Mouse (Mus musculus): Measurements from ENCODE around the gene Letmd1.
"Not testable (repeated sequence)": the region's sequence is repeated elsewhere in the genome, so short reads cannot be mapped to it uniquely, and the experiment has no call there.

The Letmd1 gene

GRCm38 (mm10) chr15:100451245-100451644, 17.6 kb upstream of the Letmd1 start:
- in situ Hi-C loops (cut with MboI, MseI), result loop anchor here (5.0 kb wide), 1 partner anchor 39 kb away; no protein-coding TSS in a partner anchor

DNA sequence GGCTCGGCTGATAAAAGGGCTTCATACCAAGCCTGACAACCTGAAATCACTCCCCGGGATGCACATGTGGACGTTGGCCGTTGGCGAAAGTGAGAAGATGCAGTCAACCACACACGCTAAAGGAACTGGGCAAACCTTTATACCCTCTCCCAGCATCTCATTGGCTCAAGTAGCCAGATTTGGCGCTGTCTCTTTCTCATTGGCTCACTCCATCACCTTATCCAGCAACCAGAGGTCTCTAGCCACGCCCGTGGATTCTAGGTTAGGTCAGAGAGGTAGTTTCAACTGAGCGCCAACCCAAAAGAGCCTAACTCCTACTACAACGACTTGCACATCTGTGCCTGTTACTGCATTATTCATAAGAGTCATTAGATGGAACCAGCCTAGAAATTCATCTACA, 16.3 kb upstream of the Letmd1 start:
- in situ Hi-C loops (cut with MboI, MseI), result loop anchor here (5.0 kb wide), 1 partner anchor 40 kb away; no protein-coding TSS in a partner anchor

DNA sequence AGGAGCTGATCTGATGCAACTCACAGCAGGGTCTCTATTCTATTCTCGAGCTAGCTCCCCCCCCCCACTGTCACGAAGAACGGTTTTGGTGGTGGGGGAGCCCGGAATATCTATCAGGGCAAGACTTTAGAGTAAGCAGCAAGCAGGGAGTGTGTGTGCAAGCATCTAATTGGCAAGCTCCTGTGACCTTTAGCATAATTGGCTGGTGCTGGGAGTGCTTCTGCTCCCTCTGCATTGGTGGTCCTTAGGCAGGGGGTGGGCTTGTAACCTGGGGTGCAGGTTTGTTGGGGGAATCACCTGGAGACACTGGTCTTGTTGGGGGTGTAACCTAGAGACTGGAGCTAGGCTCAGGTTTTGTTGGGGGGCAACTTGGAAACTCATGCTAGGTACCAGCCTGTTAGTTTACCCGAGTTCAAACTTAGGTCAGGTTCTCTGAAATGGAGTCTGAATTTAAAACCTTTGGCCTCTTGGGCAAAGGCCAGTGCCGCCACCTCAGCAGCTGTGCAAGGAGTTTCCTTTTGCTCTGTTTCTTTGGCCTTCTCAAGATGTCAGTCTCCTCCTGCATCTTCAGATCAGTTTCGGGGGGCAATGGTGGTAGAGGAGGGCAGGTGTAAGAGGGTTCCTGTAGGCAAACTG, 12.3 kb upstream of the Letmd1 start:
- in situ Hi-C loops (cut with MboI, MseI), result no loop called here

GRCm38 (mm10) chr15:100457340-100457739, 11.5 kb upstream of the Letmd1 start:
- in situ Hi-C loops (cut with MboI, MseI), result no loop called here

GRCm38 (mm10) chr15:100458055-100458454, 10.8 kb upstream of the Letmd1 start:
- in situ Hi-C loops (cut with MboI, MseI), result no loop called here

DNA sequence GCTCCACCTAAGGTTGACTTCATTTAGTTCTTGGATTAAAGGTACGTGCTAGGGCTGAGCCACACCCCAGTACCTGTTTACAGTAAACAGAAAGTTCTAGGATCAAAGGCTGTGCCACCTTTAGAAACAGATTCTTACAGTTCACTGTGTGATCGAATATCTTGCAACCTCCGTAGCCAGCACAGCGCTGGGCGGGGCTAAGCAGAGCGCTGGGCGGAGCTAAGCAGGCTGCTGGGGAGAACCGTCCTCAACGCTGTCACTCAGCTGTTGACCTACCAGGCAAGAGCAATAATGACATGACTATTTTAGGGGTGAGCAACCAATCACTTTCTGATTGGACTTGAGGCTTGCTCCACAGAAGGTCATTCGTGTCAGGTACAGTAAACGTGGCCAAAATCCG, 7.9 kb upstream of the Letmd1 start:
- in situ Hi-C loops (cut with MboI, MseI), result no loop called here

- in situ Hi-C loops (cut with MboI, MseI), result no loop called here
These were observed 7.2 kb upstream of the Letmd1 start for GRCm38 (mm10) chr15:100461646-100462045.

DNA sequence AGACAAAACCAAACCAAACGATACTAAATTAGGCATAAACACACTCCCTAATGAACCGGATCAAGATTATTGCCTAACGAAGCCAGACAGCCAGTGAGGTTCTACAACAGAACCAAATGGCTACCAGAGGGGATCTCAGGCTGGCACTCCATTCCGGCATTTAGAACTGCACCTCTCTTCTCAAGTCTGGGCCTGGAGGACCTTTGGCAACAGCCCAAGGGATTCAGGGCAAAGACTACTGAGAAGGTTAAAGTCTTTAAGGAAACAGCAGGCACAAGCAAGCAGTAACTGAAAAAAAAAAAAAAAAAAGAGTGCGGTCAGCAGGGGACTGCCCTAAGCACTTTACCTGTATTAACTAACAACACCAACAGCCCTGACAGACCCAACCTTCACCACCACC, 6.7 kb upstream of the Letmd1 start:
- in situ Hi-C loops (cut with MboI, MseI), result no loop called here

- in situ Hi-C loops (cut with MboI, MseI), result no loop called here
These were observed 5.1 kb upstream of the Letmd1 start for GRCm38 (mm10) chr15:100463712-100464111.

DNA sequence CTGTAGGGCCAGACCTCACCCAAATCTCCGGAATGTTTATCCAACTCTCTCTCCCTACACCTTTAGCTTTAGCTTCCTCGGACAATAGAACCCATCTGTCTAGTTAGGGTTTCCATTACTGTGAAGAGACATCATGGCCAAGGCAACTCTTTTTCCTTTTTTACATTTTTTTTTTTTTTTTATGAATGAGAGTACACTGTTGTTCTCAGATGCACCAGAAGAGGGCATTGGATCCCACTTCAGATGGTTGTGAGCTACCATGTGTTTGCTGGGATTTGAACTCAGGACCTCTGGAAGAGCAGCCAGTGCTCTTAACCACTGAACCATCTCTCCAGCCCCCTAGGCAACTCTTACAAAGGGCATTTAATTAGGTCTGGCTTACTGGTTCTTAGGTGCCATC, 3.4 kb upstream of the Letmd1 start:
- in situ Hi-C loops (cut with MboI, MseI), result no loop called here

DNA sequence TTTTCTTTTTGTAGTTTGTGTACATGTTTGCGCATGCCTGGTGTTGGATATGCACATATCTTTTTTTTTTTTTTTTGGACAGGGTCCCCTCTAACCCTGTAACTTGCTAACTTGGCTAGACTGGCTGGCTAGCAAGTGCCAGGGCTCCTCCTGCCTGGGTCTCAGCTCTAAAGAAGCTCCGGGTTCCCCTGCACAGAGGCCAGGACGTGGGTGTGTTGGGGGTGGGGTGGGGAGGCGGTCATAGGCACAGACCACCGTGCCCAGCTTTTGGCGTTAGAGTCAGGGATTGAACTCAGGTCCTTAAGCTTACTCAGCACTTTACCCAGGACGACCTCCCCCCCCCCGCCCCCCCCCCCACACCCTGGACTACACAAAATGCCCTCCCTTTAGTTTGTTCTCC, 1.1 kb upstream of the Letmd1 start:
- in situ Hi-C loops (cut with MboI, MseI), result no loop called here

GRCm38 (mm10) chr15:100469189-100469545, 344 bp downstream of the Letmd1 start:
- in situ Hi-C loops (cut with MboI, MseI), result no loop called here

DNA sequence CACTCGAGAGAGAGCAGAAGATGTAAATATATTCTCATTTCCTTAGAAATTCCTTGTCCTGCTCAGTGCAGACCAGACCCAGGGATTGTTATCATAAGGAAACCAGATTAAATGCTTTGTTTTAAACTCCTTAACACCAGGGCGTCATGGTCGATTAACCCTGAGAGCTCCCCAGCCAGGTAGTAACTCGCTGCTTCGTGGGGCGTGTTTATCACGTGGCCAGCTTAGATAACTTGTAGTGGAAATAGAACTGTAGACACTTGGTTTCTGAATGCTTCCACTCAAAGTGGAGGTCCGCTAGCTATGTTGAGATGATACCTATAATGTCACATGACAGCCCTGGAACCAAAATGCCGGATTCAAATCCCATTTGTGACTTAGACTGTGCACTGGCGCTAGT, 1.2 kb downstream of the Letmd1 start:
- in situ Hi-C loops (cut with MboI, MseI), result loop anchor here (5.0 kb wide), 1 partner anchor 142 kb away; no protein-coding TSS in a partner anchor

DNA sequence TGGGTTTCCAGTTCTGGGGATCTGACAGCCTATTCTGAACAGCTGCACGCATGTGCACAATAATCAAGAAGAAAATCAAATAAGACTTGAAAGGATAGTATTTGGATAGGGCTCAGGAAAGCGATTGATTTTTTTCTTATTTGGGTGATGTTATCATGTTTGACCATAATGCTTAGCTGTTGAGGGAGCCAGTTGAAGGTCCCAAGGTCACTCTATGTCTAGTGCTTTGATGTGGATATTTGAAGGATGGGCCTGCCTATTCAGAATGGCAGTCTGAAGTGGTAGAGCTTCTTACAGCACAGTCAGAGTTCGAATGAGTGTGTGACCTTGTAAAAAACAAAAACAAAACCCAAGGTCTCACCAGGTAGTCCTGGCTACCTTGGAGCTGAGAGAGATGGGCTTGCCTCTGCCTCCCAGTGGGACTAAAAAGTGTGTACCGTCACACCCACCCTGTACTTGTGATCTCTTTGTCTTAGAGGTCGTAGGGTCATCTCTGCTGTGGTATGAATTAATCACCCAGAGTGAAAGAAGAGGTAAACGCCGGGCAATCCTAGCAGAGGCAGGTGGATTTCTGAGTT, 5.2 kb downstream of the Letmd1 start:
- in situ Hi-C loops (cut with MboI, MseI), result loop anchor here (5.0 kb wide), 1 partner anchor 138 kb away; no protein-coding TSS in a partner anchor

DNA sequence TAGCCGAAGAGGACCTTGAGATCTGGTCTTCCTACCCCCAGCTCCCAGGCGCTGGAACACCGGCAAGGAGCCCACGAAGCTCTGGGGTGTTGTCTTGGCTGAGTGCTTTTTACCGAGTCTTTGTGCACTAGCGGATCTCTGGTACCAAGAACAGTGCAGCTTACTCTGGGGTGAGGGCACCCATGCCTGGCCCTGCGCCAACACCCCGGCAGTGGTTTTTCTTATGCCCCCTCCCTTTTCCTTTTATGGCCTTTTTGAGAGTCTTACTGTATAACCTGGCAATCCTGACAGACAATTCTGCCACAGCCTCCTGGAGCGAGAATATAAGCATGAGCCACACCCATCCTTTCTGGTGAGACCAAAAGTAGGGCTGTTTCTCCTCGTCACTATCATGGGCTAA, 9.5 kb downstream of the Letmd1 start:
- in situ Hi-C loops (cut with MboI, MseI), result no loop called here

DNA sequence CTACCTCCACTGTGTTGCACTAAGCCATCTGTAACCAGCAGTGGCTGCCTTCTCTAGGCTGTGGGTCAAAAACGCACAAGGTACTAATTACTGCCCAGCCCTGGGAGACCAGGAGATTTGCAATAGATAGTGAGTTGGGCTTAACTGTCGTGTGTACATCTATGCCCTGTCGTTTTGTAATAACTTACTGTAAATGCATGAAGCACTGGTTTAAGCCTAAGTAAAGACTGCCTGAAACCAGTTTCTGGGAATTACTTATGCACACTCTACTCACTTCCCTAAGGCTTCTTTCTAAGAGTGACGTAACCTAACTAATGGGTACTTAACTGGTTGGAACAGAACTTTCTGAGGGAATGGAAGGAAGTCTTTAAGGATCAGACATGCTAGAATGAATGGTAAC, 10.1 kb downstream of the Letmd1 start:
- in situ Hi-C loops (cut with MboI, MseI), result no loop called here

DNA sequence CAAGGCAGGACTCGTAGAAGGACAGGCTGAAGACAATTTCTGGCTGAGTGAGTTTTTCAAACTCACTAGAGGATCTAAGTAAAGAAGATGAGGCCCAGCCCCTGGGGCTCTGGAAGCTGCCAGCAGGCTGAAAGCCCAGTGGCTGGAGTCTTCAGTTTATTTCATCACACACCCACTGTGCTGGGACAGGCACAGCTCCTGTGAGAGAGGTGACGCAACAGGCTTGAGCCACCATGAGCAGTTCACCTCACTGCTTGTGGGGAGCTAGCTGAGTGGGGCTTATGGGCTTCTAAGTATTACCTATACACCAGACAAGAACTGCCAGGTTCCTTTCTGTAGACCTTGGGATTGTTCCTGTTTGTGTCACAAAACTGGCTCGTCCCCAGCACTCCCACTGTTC, 16.8 kb downstream of the Letmd1 start:
- in situ Hi-C loops (cut with MboI, MseI), result no loop called here

GRCm38 (mm10) chr15:100486450-100486849, 17.6 kb downstream of the Letmd1 start:
- in situ Hi-C loops (cut with MboI, MseI), result no loop called here

- in situ Hi-C loops (cut with MboI, MseI), result no loop called here
These were observed 18.2 kb downstream of the Letmd1 start for GRCm38 (mm10) chr15:100487050-100487449.

- in situ Hi-C loops (cut with MboI, MseI), result not testable (repeated sequence)
These were observed 19.5 kb downstream of the Letmd1 start for GRCm38 (mm10) chr15:100488297-100488696.

- in situ Hi-C loops (cut with MboI, MseI), result no loop called here
These were observed 20.4 kb downstream of the Letmd1 start for GRCm38 (mm10) chr15:100489263-100489662.

DNA sequence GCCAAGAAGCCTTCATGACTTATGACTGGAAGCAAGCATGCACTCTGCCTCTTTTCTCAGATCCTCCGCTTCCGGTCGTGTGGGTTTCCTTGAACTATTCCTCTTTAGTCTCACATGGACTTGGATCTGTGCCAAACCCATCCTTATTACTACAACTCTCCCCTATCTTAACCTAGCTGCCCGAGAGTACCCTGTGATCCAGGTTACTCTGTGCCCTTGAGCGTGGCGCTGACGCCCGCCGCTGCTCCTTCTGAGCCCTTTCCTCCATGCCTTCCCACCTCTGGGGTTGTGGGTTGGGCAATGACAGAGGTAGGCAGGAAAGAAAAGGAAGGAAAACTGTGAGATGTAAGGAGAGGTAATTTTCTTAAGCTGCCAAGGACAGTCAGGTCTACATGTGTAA, 23.1 kb downstream of the Letmd1 start:
- in situ Hi-C loops (cut with MboI, MseI), result no loop called here

- in situ Hi-C loops (cut with MboI, MseI), result no loop called here
These were observed 25.8 kb downstream of the Letmd1 start for GRCm38 (mm10) chr15:100494647-100495046.

- in situ Hi-C loops (cut with MboI, MseI), result no loop called here
These were observed 26.3 kb downstream of the Letmd1 start, which contains the start of gene Csrnp2 for GRCm38 (mm10) chr15:100495102-100495501. Gene Csrnp2 (minus strand): TSS chr15:100495488.
